Mouse (Mus musculus): Measurements from ENCODE around the gene Olfr263. TPM values are rescaled to one million over a fixed set of nuclear protein-coding genes. Genes with fewer than 3 reads are reported as not detected.

Gene Olfr263
- not detected in 4 replicates for total RNA-seq (2023)

DNA sequence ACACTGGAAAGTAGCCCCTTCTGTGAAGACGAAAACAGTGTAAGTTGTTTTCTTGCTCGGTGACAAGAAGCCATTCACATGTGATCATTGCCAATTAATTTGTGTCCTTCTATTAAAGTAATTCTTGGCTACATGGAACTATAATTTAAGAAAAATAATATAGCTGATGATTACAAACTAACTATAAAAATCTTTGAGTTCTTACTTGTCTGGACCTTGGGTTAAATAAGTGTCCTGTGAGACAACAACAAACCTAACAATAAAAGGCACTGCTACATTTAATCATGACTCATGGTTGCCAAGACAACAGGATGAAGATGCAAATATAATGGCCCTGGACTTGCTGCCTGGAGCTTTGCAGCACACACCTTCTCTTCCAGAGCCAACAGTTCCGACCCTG lies at the start of gene Olfr263:
Olfr263 (plus strand) TSS at position 301 of the 400 bp plus-strand sequence.

GRCm38 (mm10) chr13:21111183-21111582 lies 18.3 kb upstream of the Olfr263 start, which contains the start of gene Olfr1369-ps1:
TSS of gene Olfr1369-ps1 (plus strand) at chr13:21111483.

DNA sequence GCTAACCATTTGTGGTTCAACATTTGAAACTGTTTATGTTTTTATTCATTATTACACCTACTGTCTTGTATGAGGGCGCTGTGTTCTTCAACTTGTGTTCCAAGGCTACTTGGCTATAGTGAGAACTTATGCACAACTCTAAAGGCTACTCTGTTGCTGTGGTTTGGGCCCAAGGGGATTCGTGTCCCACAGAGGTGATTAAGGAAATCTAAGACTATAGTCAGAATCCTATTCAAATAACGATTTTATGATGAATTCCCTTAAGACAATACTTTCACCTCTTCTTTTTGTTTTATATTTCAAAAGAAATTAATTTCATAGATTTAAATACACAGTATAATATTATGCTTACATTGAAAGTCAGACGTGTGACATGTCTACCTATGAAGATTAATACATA lies 16.3 kb downstream of the Olfr263 start, which contains the start of gene Olfr1368:
Olfr1368 (minus strand) TSS at position 101 of the 400 bp plus-strand sequence.

DNA sequence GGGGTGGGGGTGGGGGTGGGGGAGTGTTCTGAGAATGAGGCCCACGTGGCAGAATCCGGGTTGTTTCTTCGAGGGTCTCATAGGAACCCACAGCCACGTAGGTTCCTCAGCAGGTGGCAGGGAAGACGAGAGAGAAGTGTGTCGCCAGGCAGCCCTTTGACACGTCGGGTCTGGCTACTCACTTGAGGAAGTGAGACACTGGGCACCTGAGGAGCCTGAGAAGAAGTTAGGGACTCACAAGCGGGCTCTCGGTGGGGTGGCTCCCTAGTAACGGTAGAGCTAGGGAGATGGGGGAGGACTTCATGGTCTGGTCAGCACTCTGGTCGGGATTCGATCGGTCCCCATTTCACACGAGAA lies 49.9 kb downstream of the Olfr263 start, which contains the start of gene Trim27:
Trim27 (plus strand) TSS at position 79 of the 357 bp plus-strand sequence.

Other genes with a start within 250 kb of the Olfr263 start
- not detected in 4 replicates for gene Olfr1370, start 54.7 kb upstream of the Olfr263 start, total RNA-seq (2023)
- gene Olfr1369-ps1, start 18.2 kb upstream of the Olfr263 start, total RNA-seq (2023) = 0.21 TPM in 1 of 4 replicates, not detected in the others
- not detected in 4 replicates for gene Olfr1368, start 16.2 kb downstream of the Olfr263 start, total RNA-seq (2023)
- 82.2 to 84.7 TPM (median 82.9 TPM) in 4 replicates for gene Trim27, start 49.8 kb downstream of the Olfr263 start, total RNA-seq (2023)
- not detected in 4 replicates for gene Gpx5, start 163.1 kb downstream of the Olfr263 start, total RNA-seq (2023)
- not detected in 4 replicates for gene Gpx6, start 182.5 kb downstream of the Olfr263 start, total RNA-seq (2023)
- not detected in 4 replicates for gene Olfr1367, start 217.3 kb downstream of the Olfr263 start, total RNA-seq (2023)
- gene Zscan12, start 233.2 kb downstream of the Olfr263 start, total RNA-seq (2023) = 0.75 to 1.9 TPM (median 1.4 TPM) in 4 replicates

Data from B cell, adult 62 days (primary cell).